Mouse (Mus musculus): ENCODE measurements around the gene Thsd4. TPM values are rescaled to one million over a fixed set of nuclear protein-coding genes. Genes with fewer than 3 reads are reported as not detected.
A peak's percentile ranks its signal among the peaks of the same experiment; 100 is the strongest.
"Not testable (repeated sequence)": the region's sequence is repeated elsewhere in the genome, so short reads cannot be mapped to it uniquely, and the experiment has no call there.

The Thsd4 gene
- polyA plus RNA-seq, 1 experiment from 2014 or later: 38.7 TPM

- no peak overlapping the region for H3K27ac ChIP-seq (ENCODE audit: low read depth, low read length)
- H3K9me3 ChIP-seq (ENCODE audit: control insufficient read depth, low read length): no peaks in the 10 kb centered on the region
- H3K4me3 ChIP-seq (ENCODE audit: low read length): no peak overlapping the region
- H3K27me3 ChIP-seq (ENCODE audit: control insufficient read depth, insufficient read depth, low read length): no peaks in the 10 kb centered on the region
- WGBS: 80% methylated on average over 1 of the region's 1 CpGs
- H3K4me2 ChIP-seq (replicated peaks; ENCODE audit: low read depth, low read length): no peak overlapping the region
- H3K9ac ChIP-seq (ENCODE audit: low read depth, low read length): no peak overlapping the region
- no peak for ATAC-seq (ENCODE audit: low FRiP score, low TSS enrichment)
- H3K4me1 ChIP-seq (ENCODE audit: control insufficient read depth, insufficient read depth, low read length): peaks cover 19% of the 10 kb centered on the region
- no peaks in the 10 kb centered on the region for H3K36me3 ChIP-seq (ENCODE audit: control insufficient read depth, insufficient read depth, low read length)
Observed at GRCm38 (mm10) chr9:60284318-60284717, 237.5 kb downstream of the Thsd4 start.

- no peaks in the 10 kb centered on the region for H3K9me3 ChIP-seq (ENCODE audit: control insufficient read depth, low read length)
- H3K9ac ChIP-seq (ENCODE audit: low read depth, low read length): no peak overlapping the region
- no peaks in the 10 kb centered on the region for H3K36me3 ChIP-seq (ENCODE audit: control insufficient read depth, insufficient read depth, low read length)
- peaks cover 23% of the 10 kb centered on the region for H3K4me1 ChIP-seq (ENCODE audit: control insufficient read depth, insufficient read depth, low read length)
- H3K4me3 ChIP-seq (ENCODE audit: low read length): no peak overlapping the region
- no peak overlapping the region for H3K27ac ChIP-seq (ENCODE audit: low read depth, low read length)
- H3K27me3 ChIP-seq (ENCODE audit: control insufficient read depth, insufficient read depth, low read length): no peaks in the 10 kb centered on the region
- no peak overlapping the region for H3K4me2 ChIP-seq (replicated peaks; ENCODE audit: low read depth, low read length)
- 59% methylated on average over 3 of the region's 3 CpGs for WGBS
- ATAC-seq (ENCODE audit: low FRiP score, low TSS enrichment): no peak
Observed at GRCm38 (mm10) chr9:60283546-60283945, 238.3 kb downstream of the Thsd4 start.

- H3K36me3 ChIP-seq (ENCODE audit: control insufficient read depth, insufficient read depth, low read length): no peaks in the 10 kb centered on the region
- no peaks in the 10 kb centered on the region for H3K9me3 ChIP-seq (ENCODE audit: control insufficient read depth, low read length)
- H3K27ac ChIP-seq (ENCODE audit: low read depth, low read length): no peak overlapping the region; the same call in 1 of the 2 replicates
- WGBS: 40% methylated on average over 11 of the region's 11 CpGs
- peaks cover 28% of the 10 kb centered on the region for H3K4me1 ChIP-seq (ENCODE audit: control insufficient read depth, insufficient read depth, low read length)
- no peak overlapping the region for H3K4me2 ChIP-seq (replicated peaks; ENCODE audit: low read depth, low read length)
- ATAC-seq (ENCODE audit: low FRiP score, low TSS enrichment): peak; percentile 62; the same call in 1 of the 2 replicates
- no peak overlapping the region for H3K9ac ChIP-seq (ENCODE audit: low read depth, low read length)
- no peak overlapping the region for H3K4me3 ChIP-seq (ENCODE audit: low read length)
- no peaks in the 10 kb centered on the region for H3K27me3 ChIP-seq (ENCODE audit: control insufficient read depth, insufficient read depth, low read length)
Observed at GRCm38 (mm10) chr9:60281281-60281680, 240.6 kb downstream of the Thsd4 start.

DNA sequence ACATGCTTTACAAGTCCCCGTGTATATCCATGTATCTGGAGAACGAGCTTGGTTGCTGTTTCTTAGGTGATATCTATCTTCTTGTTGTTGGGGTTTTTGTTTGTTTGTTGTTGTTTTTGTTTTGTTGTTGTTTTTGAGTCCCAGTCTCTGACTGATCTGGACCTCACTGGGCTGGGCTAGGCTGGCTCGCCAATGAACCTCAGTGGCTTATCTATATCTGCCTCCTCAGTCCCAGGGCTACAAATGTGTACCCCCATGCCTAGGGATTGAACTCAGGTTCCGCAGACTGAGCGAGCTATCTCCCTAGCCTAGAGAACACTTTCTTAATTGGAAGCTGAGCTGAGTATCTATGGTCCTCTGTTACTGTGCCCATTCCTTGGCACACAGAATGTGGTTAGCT, 241.1 kb downstream of the Thsd4 start:
- no peak overlapping the region for H3K27ac ChIP-seq (ENCODE audit: low read depth, low read length)
- H3K4me2 ChIP-seq (replicated peaks; ENCODE audit: low read depth, low read length): no peak overlapping the region
- no peaks in the 10 kb centered on the region for H3K36me3 ChIP-seq (ENCODE audit: control insufficient read depth, insufficient read depth, low read length)
- ATAC-seq (ENCODE audit: low FRiP score, low TSS enrichment): no peak
- peaks cover 32% of the 10 kb centered on the region for H3K4me1 ChIP-seq (ENCODE audit: control insufficient read depth, insufficient read depth, low read length)
- H3K9ac ChIP-seq (ENCODE audit: low read depth, low read length): no peak overlapping the region
- WGBS: 86% methylated on average over 5 of the region's 5 CpGs
- H3K9me3 ChIP-seq (ENCODE audit: control insufficient read depth, low read length): no peaks in the 10 kb centered on the region
- H3K27me3 ChIP-seq (ENCODE audit: control insufficient read depth, insufficient read depth, low read length): no peaks in the 10 kb centered on the region
- H3K4me3 ChIP-seq (ENCODE audit: low read length): no peak overlapping the region

GRCm38 (mm10) chr9:60279556-60279955, 242.3 kb downstream of the Thsd4 start:
- Histone ChIP-seq H3K27ac (ENCODE audit: low read depth, low read length) (no peak overlapping the region), H3K9me3 (ENCODE audit: control insufficient read depth, low read length) (no peaks in the 10 kb centered on the region), H3K9ac (ENCODE audit: low read depth, low read length) (no peak overlapping the region), H3K4me1 (ENCODE audit: control insufficient read depth, insufficient read depth, low read length) (peaks cover 44% of the 10 kb centered on the region), H3K27me3 (ENCODE audit: control insufficient read depth, insufficient read depth, low read length) (no peaks in the 10 kb centered on the region), H3K4me3 (ENCODE audit: low read length) (no peak overlapping the region), H3K4me2 (replicated peaks; ENCODE audit: low read depth, low read length) (no peak overlapping the region), H3K36me3 (ENCODE audit: control insufficient read depth, insufficient read depth, low read length) (no peaks in the 10 kb centered on the region)
- WGBS: 71% methylated on average over 6 of the region's 6 CpGs
- ATAC-seq (ENCODE audit: low FRiP score, low TSS enrichment): no peak

DNA sequence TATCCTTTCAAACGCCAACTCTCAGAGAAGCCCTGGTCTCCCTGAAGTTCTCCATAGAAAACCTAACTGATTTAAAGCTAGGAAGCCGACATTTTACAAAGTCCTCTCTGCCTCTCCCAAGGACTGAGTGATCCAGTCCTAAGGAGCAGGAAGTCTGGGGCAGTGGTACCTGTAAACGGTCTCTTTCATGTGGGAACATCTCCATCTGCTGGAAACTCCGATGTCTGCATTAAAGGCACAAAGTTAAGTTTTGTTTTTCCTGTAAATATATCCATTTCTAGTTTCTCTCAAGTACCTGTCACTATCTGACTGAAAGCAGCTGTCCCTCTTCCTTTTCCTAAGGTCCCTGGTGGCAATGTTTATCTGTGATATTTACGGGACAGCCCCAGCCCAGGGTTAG, 245.5 kb downstream of the Thsd4 start:
- 14% methylated on average over 5 of the region's 5 CpGs for WGBS
- Histone ChIP-seq H3K4me1 (ENCODE audit: control insufficient read depth, insufficient read depth, low read length) (peaks cover 42% of the 10 kb centered on the region), H3K4me3 (ENCODE audit: low read length) (no peak overlapping the region), H3K9me3 (ENCODE audit: control insufficient read depth, low read length) (no peaks in the 10 kb centered on the region), H3K27ac (ENCODE audit: low read depth, low read length) (peak overlapping the region; percentile 71; the same call in 1 of the 2 replicates), H3K36me3 (ENCODE audit: control insufficient read depth, insufficient read depth, low read length) (no peaks in the 10 kb centered on the region), H3K9ac (ENCODE audit: low read depth, low read length) (no peak overlapping the region), H3K4me2 (replicated peaks; ENCODE audit: low read depth, low read length) (no peak overlapping the region), H3K27me3 (ENCODE audit: control insufficient read depth, insufficient read depth, low read length) (no peaks in the 10 kb centered on the region)
- ATAC-seq (ENCODE audit: low FRiP score, low TSS enrichment): peak; percentile 67

DNA sequence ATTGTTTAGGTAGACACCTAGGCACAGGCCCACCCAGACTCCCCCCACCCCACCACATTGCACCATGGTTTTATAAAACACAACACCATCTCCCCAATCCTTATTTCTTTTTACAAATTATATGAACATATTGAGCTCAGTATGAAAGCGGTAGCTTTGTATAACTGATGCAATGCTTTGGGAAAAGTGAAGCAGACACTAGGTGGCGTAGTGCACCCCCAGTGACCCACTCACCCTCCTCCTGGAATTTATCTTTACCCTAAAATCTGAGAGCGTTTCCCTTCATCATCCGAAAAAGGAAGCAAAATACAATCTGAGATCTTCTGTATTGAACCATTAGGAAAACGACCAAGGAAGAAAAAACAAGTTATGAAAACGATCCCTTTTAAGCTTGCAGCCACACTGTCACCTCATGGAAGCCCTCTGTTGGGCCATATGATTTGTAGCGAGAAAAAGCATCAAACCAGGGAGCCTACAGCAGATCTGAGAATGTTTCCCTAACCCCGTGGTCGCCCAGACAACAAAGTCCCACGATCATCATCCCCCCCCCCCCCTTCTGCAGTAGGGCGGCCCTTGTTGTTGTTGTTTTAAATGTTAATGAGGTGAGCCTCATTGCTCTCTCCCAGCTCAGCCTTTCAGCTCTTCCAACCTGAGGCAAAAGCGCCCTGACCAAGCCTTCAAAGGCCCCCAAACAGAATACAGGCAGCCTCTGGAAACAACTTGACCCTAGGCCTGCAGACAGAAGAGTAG, 246.3 kb downstream of the Thsd4 start:
- H3K27ac ChIP-seq (ENCODE audit: low read depth, low read length): peak overlapping the region; percentile 71
- no peak overlapping the region for H3K9ac ChIP-seq (ENCODE audit: low read depth, low read length)
- H3K4me2 ChIP-seq (replicated peaks; ENCODE audit: low read depth, low read length): no peak overlapping the region
- peaks cover 35% of the 10 kb centered on the region for H3K4me1 ChIP-seq (ENCODE audit: control insufficient read depth, insufficient read depth, low read length)
- H3K9me3 ChIP-seq (ENCODE audit: control insufficient read depth, low read length): no peaks in the 10 kb centered on the region
- H3K4me3 ChIP-seq (ENCODE audit: low read length): no peak overlapping the region
- 9% methylated on average over 12 of the region's 12 CpGs for WGBS
- H3K27me3 ChIP-seq (ENCODE audit: control insufficient read depth, insufficient read depth, low read length): no peaks in the 10 kb centered on the region
- ATAC-seq (ENCODE audit: low FRiP score, low TSS enrichment): peak; percentile 34
- no peaks in the 10 kb centered on the region for H3K36me3 ChIP-seq (ENCODE audit: control insufficient read depth, insufficient read depth, low read length)

GRCm38 (mm10) chr9:60274503-60274902, 247.3 kb downstream of the Thsd4 start:
- Histone ChIP-seq H3K36me3 (ENCODE audit: control insufficient read depth, insufficient read depth, low read length) (no peaks in the 10 kb centered on the region), H3K4me1 (ENCODE audit: control insufficient read depth, insufficient read depth, low read length) (peaks cover 32% of the 10 kb centered on the region), H3K4me3 (ENCODE audit: low read length) (no peak overlapping the region), H3K27ac (ENCODE audit: low read depth, low read length) (no peak overlapping the region), H3K9ac (ENCODE audit: low read depth, low read length) (no peak overlapping the region), H3K9me3 (ENCODE audit: control insufficient read depth, low read length) (no peaks in the 10 kb centered on the region), H3K4me2 (replicated peaks; ENCODE audit: low read depth, low read length) (no peak overlapping the region), H3K27me3 (ENCODE audit: control insufficient read depth, insufficient read depth, low read length) (no peaks in the 10 kb centered on the region)
- WGBS: 51% methylated on average over 4 of the region's 4 CpGs
- no peak for ATAC-seq (ENCODE audit: low FRiP score, low TSS enrichment)

DNA sequence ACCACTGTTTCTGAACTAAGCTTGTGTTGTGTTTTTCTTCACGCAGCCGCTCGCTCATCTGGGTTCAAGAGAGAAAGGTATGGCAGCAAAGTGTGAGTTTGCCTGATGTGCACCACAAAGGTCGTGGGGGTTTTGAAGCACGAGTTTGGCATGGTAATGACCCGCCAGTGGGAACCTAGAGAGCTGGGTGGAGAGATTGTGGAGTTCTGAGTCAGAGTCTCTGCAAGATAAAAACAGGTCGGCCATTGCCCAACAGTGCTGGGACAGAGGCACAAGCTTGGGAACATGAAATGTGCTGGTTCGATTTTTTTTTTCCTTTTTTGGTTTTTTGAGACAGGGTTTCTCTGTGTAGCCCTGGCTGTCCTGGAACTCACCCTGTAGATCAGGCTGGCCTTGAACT, 249.5 kb downstream of the Thsd4 start:
- H3K36me3 ChIP-seq (ENCODE audit: control insufficient read depth, insufficient read depth, low read length); ATAC-seq (ENCODE audit: low FRiP score, low TSS enrichment); H3K27me3 ChIP-seq (ENCODE audit: control insufficient read depth, insufficient read depth, low read length); H3K9me3 ChIP-seq (ENCODE audit: control insufficient read depth, low read length); H3K4me3 ChIP-seq (ENCODE audit: low read length); H3K4me2 ChIP-seq (replicated peaks; ENCODE audit: low read depth, low read length); H3K27ac ChIP-seq (ENCODE audit: low read depth, low read length); H3K9ac ChIP-seq (ENCODE audit: low read depth, low read length): not testable (repeated sequence)
- peaks cover 28% of the 10 kb centered on the region for H3K4me1 ChIP-seq (ENCODE audit: control insufficient read depth, insufficient read depth, low read length)
- WGBS: 84% methylated on average over 8 of the region's 8 CpGs

Data from kidney, embryonic 14.5 days (tissue).